Mouse (Mus musculus) urinary bladder, postnatal 25 days (tissue): ENCODE results near the gene Fam53b.
"Not testable (repeated sequence)": the region's sequence is repeated elsewhere in the genome, so short reads cannot be mapped to it uniquely, and the experiment has no call there.

ENCODE experiments used
- DNase-seq: peaks from one replicate; pipeline ENCODE4 v3.0.0; 2022; ENCODE audit warnings: low spot score

The Fam53b gene

DNA sequence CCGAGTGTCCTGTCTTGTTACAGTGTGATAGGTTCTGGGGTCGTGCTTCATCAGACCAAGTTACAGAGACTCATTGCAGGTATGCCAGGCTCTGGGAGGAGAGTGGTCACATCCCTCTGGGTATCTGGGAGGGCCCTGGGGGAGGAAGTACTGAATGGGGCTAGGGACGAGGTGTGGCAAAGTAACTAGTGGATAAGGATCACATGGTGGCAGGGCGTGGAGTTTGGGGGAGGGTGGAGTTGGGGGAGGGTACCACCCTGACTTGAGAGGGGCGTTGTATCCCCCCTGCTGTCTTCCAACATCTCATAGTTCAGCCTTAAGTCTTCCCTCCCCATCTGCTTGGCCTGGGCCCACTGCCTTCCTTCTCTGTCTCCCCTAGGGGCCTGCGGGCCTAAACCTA is 134.1 kb downstream of the Fam53b start:
- DNase-seq: no peak

DNA sequence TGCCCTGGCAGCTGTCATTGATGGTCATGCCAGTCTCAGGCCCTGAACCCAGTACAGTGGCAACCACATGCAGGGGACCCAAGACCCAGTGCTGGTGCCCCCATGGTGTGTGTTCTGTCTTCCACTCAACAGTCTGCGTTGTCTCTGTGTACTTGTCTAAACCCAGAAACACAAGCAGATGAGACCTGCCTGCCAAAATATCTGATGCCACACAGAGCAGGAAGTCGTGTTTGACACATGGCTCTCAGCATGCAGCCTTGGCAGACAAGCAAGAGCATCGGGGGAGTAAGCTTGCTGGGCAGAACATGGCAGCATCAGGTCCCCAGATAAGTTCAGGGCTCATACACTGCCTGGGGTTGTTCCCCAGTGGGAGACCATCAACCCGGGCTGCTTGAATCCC is 134.6 kb downstream of the Fam53b start:
- no peak for DNase-seq

DNA sequence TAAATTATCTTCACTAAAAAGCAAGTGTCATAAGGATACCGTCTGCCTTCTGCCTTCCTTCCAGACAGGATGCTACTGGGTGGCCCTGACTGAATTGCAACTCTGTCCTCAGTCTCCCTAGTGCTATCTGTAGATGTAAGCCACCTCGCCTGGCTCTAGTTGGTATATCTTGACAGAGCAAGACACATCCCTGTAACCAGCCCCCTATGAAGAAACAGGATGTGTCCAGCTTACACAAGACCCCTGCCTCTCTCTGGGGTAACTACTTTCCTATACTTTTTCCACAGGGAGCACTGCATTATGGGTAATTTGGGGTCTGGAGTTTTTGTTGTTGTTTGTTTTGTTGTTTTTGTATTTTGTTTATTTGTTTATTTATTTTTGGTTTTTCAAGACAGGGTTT is 137.8 kb downstream of the Fam53b start:
- DNase-seq: no peak

DNA sequence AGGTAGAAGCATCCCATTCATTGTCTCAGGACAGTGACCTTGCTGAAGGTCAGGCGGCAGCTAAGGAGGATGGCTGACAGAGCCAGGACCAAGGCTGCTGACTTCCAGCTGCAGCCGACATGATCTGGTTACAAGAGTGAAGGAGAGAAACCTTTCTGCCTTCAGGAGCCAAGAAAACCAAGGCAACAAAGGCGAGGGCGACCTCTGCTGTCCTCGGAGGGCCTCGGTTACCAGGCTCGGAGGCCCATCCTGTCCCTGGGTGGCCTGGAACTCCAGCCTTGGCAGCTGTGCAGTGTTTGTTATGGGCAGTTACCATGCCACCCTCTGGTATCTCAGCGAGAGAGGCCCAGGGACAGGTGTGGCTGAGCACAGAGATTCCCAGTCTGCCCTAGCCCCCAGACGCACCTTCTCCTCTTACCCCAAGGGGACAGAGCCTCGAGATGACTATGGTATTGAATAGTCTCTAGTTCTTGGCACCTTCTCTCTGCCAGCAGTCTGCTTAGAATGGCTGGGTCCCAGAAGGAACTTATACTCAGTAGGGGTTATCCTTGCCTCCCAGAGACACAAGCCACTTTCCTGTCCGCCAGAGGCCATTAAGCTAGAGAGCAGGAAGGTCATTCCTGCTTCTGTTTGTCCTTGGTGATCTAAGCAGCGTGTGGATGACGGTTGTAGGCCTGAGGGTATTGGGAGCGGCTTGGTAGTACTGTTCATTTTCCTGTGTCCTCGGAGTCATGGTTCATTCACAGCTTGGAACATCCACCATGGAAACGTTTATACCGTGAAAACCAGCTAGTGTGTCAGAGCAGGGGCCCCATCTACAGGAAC is 139.5 kb downstream of the Fam53b start:
- no peak for DNase-seq

DNA sequence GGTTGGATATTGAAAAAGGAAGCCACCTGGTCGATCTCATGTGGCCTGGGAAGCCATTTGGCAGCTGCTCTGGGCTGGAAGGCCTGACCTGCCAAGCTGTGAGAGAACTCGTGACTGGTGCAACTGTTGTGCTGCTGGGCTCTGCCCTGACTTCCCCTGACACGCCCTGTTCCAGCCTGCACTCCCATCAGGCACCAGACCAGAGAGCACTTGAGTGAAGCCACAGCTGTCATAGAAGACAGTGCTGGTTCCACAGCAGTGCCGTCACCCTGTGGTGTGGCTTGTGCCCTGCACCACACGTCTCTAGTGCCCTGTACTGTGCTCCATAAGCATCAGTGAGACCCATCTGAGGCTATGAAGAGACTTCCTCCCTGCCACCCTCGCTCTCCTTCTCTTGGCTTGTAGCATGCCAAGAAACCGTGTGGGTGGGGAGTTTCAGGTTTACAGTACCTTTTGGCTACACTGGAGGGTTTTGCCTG is 141.2 kb downstream of the Fam53b start:
- DNase-seq: no peak

DNA sequence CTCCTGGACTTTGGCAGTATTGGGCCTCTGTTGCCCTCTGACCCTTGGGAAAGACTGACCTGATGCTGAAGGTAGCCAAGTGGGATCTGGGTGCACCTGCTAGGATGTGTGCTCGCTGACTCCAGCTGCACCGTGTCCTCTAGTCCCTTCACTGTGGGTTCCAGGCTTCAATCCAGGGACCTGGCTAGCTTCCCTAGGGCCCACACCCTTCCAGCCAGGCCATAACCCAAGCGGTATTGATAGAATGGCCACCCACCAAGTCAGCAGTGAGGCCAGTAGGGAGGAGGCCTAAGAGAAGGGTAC is 142.9 kb downstream of the Fam53b start:
- peak; percentile 48 for DNase-seq

DNA sequence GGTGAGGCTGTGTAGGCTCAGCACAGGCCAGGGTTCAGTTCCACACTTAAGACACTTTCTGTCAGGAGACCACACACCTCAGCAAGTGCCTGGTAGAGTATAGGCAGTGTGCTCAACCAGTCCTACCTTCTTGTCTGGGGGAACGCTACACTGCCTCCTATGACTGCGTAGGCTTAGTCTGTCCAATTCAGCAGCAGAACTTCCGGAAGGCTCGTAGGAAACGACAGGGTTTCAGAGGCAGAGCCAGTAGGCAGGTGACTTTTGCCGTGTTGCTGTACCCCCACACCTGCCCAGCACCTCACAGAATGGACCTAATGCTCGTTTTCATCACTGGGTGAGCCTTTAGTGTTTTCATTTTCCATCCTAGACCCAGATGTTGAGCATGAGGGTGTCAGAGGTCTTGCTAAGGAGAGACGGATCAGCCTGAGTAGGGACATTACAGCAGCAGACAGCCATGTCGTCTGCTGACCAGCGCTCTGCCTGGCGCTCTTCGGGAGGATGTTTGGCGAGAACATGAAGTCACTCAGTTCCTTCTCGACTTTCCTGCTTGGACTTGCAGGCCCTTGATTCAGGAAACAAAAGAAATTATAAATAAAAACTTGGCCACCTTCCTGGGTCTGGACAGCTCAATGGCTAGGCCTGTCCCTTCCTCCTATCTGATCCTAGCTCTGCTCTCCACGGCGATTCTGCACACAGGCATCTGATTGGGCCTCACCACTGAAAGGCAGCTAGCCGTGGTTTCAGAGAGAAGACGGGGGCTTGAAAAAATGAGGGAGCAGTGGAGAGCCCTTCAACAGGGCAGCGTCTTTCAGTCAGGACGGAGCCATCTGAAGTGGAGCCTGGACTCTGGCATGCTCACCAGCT is 143.5 kb downstream of the Fam53b start:
- DNase-seq: no peak

DNA sequence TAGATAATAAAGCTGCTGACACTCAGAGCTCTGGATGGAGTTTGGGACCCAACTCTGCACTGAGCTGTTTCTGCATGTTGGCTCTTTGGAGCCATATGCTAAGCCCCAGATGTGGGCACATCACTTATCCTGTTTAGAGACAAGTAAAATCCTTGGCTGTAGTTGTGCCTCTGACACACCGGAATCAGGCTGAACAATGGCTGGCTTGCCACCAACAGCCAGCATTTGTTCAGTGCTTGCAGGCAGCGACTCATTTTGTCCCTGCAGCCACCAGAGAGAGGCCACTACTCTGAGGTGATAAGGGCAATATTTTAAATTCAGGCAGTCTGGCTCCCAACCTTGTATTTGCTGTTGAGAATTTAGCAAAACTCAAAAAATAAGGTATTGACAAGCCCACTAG is 145.1 kb downstream of the Fam53b start:
- no peak for DNase-seq

DNA sequence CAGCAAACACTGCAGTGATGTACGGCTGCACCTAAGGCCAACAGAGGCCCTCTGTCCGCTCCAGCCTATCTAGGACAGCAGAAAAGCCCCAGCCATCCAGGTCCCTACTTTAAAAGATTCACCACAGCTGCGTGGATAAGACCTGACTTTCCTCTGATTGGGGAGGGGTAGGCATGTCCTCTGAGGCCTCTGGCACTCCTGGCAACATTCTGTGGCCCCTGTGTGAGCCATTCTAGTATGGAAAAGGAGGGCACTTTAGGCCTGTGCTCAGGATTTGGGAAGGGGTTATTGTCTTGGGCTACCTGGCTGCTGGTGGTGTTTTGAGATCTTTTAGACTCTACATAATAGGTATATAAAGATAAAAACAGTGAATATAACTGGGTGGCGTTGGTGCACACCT is 147.2 kb downstream of the Fam53b start:
- DNase-seq: no peak

DNA sequence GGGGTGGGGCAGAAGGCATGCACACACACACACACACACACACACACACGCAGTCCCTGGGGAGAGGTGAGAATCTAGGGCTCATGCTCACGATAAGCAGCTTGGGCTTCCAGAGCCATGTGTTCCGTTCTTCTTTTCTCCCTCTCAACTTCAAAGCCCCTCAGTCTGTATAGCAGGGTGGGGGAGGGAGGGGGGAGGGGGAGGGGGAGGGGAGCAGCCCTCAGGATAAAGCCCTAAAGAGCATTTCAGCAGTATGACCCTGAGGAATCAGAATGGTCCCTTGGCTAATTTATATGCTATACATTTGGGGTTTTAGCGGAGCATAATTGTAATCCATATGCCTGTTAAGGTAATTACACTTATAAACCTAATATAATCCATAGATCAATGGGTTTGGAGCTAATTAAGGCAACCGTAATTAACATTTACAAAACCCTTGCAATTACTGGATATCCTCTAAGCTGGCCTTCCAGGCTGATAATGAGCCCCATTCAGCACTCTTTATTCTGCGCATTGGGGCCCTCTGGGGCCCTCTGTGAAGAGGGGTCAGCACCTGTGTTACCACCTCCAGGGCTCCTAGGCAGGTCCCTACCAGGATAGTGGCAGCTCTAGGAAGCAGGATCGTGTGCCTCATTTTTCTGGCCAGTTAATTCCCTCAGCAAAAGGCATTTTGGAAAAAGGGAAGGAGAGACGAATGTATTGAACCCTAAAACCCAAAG is 147.9 kb downstream of the Fam53b start:
- no peak for DNase-seq

DNA sequence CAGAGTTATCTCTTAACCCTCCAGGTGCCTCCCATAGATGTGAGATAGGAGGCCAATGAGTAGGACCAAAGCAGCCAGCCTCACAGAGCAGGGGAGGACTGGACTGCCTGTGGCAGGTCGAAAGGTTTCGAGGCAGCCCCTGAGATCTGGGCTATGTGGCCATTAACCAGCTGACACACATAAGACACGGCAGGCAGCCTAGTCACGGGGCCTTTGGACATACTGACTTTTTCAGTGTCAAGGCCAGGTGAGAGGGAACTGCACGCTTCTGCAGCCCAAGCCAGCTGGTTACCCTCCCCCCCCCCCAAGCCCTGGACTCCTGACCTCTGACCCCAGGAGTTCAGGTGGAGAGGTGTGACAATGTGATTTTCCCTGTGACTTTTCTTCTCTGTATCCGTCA is 148.9 kb downstream of the Fam53b start:
- no peak for DNase-seq

DNA sequence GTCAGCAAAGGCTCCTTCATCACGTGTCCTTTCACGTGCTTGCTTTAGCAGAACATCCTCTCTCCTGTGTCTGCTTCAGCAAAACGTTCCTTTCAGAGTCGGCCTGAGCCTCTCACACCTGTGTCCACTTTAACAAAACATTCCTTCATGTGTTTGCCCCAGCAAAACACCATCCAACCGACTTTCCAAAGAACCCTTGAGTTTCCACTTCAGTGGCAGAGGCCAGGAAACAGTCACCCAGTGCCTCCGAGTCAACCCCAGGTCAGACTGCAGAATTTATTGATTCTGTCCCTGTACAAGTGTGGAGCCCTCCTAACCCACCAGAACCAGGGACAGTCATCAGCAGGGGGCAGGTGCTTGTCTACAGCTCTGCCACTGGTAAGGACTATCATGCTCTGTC is 150.9 kb downstream of the Fam53b start:
- not testable (repeated sequence) for DNase-seq
